Mouse (Mus musculus) frontal cortex, postnatal 25 days (tissue): ENCODE measurements around the gene Dcbld1.
"Not testable (repeated sequence)": the region's sequence is repeated elsewhere in the genome, so short reads cannot be mapped to it uniquely, and the experiment has no call there.

Experiments
- DNase-seq, 2 experiments: peaks; one replicate each; pipeline ENCODE4 v3.0.0; 2022; ENCODE audit warnings: low spot score in 2 of 2

Gene Dcbld1

DNA sequence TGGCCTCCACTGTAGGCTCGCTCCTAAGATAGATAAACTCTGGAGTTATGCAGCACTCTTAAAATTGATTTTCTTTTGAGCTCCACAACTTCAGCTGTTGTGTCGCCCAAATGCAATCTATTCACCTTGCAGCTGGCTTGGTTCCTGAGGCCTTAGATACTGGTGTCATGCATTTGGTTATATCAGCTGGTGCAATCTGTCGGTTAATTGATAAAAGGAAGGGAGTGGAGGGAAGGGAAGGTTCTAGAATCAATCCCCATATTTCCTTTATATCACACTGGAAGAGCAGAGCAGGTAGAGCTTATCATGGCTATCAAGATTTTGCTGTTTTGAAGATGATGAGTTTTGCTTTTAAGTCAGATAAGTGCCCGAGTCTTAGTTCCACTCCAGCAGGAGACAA, 26.8 kb downstream of the Dcbld1 start:
- no peak for DNase-seq

DNA sequence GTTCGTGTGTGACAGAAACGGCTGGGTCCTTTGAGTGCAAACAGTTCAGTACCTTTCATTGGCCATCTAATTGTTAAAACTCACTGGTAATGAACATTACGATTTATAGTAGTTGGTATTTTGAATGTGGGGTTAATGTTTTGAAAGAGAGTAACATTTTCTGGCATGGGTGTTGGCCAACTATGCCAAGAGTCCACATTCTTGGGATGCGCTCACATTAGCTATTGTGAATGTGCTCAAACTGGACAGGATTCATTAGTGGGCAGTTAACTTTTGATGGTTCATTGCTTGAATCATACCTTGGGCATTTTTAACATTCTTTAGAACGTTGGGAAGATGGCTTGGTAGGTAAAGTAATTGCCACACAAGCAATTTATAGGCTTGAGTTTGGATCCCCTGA, 30.7 kb downstream of the Dcbld1 start:
- DNase-seq, result no peak

GRCm38 (mm10) chr10:52268879-52269278, 35.5 kb downstream of the Dcbld1 start:
- DNase-seq, result no peak

DNA sequence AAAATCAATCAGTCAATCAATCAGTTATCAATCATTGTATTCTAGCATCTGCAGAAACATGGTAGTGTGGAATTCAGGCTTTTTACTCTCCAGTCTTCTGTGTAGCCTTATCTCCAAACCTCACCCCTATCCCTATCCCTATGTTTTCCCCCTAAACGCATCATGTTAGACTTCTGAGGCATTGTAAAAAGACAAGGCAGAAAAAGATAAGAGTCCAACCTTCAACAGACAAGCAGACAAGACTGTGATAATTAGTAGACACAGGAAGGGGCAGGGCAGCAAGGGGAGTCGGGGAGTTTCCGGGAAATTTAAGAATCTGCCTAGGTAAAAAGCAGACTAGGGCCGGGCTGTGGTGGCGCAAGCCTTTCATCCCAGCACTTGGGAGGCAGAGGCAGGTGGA, 38.0 kb downstream of the Dcbld1 start:
- no peak for DNase-seq

GRCm38 (mm10) chr10:52273012-52273411, 39.6 kb downstream of the Dcbld1 start:
- no peak for DNase-seq

DNA sequence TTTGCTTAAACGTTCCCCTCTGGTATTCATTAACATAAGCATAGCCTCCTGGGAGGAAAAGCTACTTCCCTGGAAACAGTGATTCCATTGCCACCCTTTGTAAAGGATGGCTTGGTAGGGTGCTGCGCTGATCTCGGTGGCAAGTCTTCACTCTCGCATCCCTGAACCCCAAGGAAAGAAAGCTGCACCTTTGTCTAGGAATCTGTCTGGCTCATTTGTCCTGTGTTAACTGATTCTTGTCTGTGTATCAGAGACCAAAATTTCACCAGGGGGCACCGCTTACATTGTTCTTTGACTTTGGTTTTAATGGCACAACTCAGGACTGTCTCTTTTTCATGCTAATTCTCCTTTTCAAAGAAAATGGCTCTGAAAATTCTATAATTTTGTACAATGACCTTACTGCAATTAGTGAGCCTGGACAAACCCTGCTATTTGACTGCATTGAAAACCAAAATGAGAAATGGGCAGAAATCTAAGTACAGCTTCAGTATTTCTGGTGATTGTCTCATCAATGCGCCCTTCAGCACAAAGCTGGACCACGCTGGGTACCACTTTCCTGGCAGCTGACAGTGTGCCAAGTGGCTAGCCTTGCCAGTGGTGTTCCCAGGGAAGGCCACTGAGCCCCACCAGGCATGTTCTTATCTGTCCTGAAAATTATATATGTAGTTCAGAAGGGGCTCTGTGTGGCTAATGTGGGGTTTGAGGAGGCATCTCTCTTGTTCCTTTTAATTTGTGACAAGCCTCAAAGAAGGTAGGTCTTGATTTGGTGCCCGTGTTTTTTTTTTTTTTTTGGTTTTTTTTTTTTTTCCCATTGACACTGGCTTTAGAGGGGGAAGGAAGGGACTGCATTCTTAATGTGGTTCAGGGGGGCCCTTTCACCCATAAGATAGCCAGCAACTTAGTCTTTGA, 40.8 kb downstream of the Dcbld1 start:
- DNase-seq, result no peak

- no peak for DNase-seq
These were observed 41.6 kb downstream of the Dcbld1 start for GRCm38 (mm10) chr10:52274910-52275604.

GRCm38 (mm10) chr10:52276579-52276978, 43.2 kb downstream of the Dcbld1 start:
- DNase-seq, result no peak

- DNase-seq, result not testable (repeated sequence)
These were observed 44.1 kb downstream of the Dcbld1 start for GRCm38 (mm10) chr10:52277564-52277963.

DNA sequence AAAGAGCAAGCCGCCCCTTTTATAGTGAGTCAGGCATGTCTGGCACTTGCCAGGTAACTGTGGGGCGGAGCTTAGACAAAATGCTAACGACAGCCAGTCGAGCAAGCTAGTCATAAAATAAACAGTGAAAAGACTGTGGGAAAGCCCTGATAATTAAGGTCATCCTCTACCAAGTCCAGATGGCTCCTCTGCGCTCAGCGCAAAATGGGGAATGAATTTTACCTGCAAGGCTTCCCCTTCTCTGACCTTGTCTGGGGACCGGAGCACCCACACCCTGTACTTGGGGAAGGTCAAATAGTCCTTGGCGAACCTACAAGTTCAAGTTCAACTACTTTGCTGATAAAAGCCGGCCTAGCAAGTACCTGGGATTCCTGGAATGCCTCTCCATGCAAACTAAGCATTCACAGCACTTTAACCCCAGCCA, 44.6 kb downstream of the Dcbld1 start:
- DNase-seq, result no peak

DNA sequence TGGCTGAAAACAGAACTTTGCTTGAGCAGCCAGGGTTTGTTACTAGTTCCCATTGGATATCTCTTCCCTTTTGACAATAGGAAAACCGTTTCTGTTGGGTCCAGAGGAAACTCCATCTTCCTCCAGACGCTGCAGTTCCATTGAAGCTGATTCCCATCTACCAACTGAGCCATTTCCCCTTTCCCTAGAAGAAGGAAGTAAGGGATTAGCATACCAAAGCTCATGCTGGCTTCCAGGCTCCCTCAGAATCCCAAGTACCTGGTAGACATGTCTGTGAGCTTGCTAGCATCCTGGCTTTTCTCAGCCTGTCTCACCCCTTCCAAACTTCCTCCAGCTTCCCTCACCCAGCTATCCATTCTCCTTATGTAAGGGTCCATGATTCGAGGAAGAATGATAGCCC, 45.4 kb downstream of the Dcbld1 start:
- DNase-seq, result no peak

GRCm38 (mm10) chr10:52279876-52280275, 46.5 kb downstream of the Dcbld1 start:
- no peak for DNase-seq

DNA sequence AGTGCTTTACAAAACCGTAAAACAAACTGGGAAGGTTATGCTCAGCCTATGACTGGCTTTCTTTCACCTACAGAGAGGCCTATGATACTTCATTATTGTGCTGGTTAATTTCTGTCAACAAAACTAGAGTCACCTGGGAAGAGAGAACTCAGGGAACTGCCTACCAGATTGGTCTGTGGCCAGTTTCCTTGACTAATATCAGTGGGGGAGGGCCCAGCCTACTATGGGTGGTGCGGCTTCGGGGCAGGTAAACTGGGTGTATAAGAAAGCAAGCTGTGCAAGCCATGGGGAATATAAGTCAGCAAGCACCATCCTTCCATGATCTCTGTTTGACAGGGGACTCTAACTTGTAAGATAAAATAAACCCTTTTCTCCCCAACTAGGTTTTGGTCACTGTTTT, 47.2 kb downstream of the Dcbld1 start:
- DNase-seq, result no peak

GRCm38 (mm10) chr10:52281337-52281736, 47.9 kb downstream of the Dcbld1 start:
- no peak for DNase-seq

DNA sequence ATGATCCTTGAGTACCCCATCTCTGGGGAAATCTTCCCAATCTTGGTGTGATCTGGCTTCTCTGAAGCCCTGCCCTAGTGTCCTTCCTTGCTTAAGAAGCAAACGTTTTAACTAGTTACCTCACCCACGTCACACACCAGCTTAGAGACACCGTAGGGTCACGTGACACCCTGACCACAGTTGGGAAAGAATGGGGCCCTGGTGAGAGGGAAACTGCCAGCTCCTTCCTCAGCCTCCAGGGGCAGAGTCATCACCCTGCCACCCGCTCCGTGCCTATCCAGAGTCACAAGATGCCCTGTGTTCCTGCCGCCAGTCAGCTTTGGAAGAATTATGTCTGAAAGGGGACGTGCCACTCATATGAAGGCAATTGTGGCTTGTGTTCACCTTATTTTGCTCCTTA, 51.2 kb downstream of the Dcbld1 start:
- DNase-seq, result no peak

GRCm38 (mm10) chr10:52287852-52288533, 54.6 kb downstream of the Dcbld1 start:
- DNase-seq, result no peak

GRCm38 (mm10) chr10:52289261-52289660, 55.8 kb downstream of the Dcbld1 start:
- no peak for DNase-seq

GRCm38 (mm10) chr10:52292391-52292790, 59.0 kb downstream of the Dcbld1 start:
- DNase-seq, result not testable (repeated sequence)

GRCm38 (mm10) chr10:52293921-52294577, 60.6 kb downstream of the Dcbld1 start:
- no peak for DNase-seq

GRCm38 (mm10) chr10:52295934-52296333, 62.5 kb downstream of the Dcbld1 start:
- DNase-seq, result no peak

- not testable (repeated sequence) for DNase-seq
These were observed 65.1 kb downstream of the Dcbld1 start for GRCm38 (mm10) chr10:52298568-52298967.

GRCm38 (mm10) chr10:52301766-52302165, 68.3 kb downstream of the Dcbld1 start:
- no peak for DNase-seq
